Mouse (Mus musculus): ENCODE measurements around the gene Rps27l. TPM values are rescaled to one million over a fixed set of nuclear protein-coding genes. Genes with fewer than 3 reads are reported as not detected.

Rps27l gene
- 100 to 1,000 TPM in 1 of 2 experiments, 10 to 100 TPM in 1; 96.0 to 109 TPM for total RNA-seq (2023)

GRCm38 (mm10) chr9:66945647-66946641, at the start of gene Rps27l:
Gene Rps27l (plus strand): TSS chr9:66946086.

DNA sequence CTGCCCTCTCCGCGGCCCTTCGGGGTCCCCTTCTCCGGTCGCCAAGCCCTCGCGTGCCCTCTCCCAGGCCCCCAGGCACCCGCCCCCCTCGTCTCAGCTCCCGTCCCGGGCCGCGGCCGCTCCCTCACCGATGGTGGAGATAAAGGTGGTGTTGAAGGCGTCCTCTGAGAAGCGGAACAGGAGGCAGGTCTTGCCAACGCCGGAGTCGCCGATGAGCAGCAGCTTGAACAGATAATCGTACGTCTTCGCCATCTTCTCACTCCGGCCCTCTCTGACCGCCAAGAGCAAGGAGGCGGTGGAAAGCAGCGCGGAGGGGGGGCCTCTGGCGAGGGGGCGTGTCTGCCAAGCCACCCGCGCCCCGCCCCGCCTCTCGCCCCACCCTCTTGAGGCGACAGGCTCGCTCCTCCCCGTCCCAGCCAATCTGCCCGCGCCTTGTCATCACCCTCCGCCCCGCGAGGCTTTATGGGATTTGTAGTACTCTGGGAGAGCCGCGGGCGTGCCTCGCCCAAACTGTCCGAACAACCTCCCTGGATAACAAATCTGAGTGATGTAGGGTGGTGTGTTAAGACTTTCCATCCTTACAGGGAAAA, 26.4 kb upstream of the Rps27l start, which contains the start of gene Rab8b:
Rab8b (minus strand) TSS at position 306 of the 590 bp plus-strand sequence.

GRCm38 (mm10) chr9:66975239-66975645, 29.4 kb downstream of the Rps27l start, which contains the start of gene Lactb:
Gene Lactb (minus strand): TSS chr9:66975484.

Other genes starting within 250 kb of the Rps27l start
- under 1 TPM; 0.24 to 0.53 TPM for gene Car12, start 232.4 kb upstream of the Rps27l start, total RNA-seq (2023)
- 10 to 100 TPM; 30.4 to 30.7 TPM for gene Aph1b, start 150.6 kb upstream of the Rps27l start, total RNA-seq (2023)
- gene Gm10647, start 149.0 kb upstream of the Rps27l start, total RNA-seq (2023), result under 1 TPM in 1 of 2 experiments, not detected in 1; 0.26 TPM
- gene Aph1c, start 111.4 kb upstream of the Rps27l start, total RNA-seq (2023), result 10 to 100 TPM in 1 of 2 experiments, 1 to 10 TPM in 1; 9.0 to 10.7 TPM
- gene Rab8b, start 26.4 kb upstream of the Rps27l start, total RNA-seq (2023), result 10 to 100 TPM; 76.1 to 87.0 TPM
- 10 to 100 TPM; 15.5 to 15.7 TPM for gene Lactb, start 29.4 kb downstream of the Rps27l start, total RNA-seq (2023)
- 10 to 100 TPM; 18.6 to 20.3 TPM for gene Tpm1, start 103.3 kb downstream of the Rps27l start, total RNA-seq (2023)